Mouse (Mus musculus) kidney, adult 2 months (tissue): ENCODE measurements at regions not wholly inside any gene's neighbourhood (a gene's known extent, or its start where the extent isn't known, plus 50 kb on each side); places are given as distances from the start of the nearest gene placed in this dataset.

Experiments used
- CTCF ChIP-seq: fragments of 200-500 bp; conservative IDR thresholded peaks from 2 replicates; pipeline ENCODE4 v1.5.1; 2011; ENCODE audit warnings: low read depth, mild to moderate bottlenecking, control low read depth, low read length, moderate library complexity, mixed read lengths; ENCODE audit not compliant: insufficient read depth, insufficient read length
- POLR2A ChIP-seq: fragments of 200-500 bp; IDR thresholded peaks from one replicate; pipeline ENCODE4 v1.6.1; 2011; ENCODE audit warnings: low read depth, low read length, control low read depth

DNA sequence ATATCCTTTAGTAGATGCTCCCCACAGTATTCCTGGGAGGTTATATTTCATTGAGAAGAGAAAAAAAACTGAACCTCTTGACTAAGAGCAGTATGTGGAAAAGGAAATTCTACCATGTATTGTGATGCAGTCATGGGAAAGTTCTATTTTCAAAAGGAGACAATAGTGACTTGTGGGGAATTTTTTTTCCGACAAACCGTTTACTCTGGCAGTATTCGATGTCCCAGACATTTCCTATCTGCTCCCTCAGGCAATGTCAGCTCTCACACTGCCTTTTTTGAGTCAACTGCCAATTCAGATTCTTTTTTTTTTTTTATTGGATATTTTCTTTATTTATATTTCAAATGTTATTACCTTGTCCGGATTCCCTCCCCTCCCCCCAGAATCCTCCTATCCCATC, 295.5 kb downstream of the Gm4340 start:
- TF ChIP-seq CTCF = no peak
- no peak for TF ChIP-seq POLR2A
